Mouse (Mus musculus) cerebellum, adult 2 months (tissue): ENCODE measurements around the gene AI837181.
"Not testable (repeated sequence)": the region's sequence is repeated elsewhere in the genome, so short reads cannot be mapped to it uniquely, and the experiment has no call there.

ENCODE experiments used
- CTCF ChIP-seq: fragments of 200-500 bp; IDR thresholded peaks from 2 replicates; pipeline ENCODE4 v1.5.1; 2011; ENCODE audit warnings: low read depth, mild to moderate bottlenecking, control low read depth, low read length, moderate library complexity, borderline replicate concordance; ENCODE audit not compliant: insufficient read depth
- POLR2A ChIP-seq: fragments of 200-500 bp; IDR thresholded peaks from 2 replicates; pipeline ENCODE4 v1.6.1; 2011; ENCODE audit warnings: low read length, control low read depth, borderline replicate concordance; ENCODE audit not compliant: insufficient read depth

GRCm38 (mm10) chr19:5401073-5401472 lies 23.9 kb upstream of the AI837181 start:
- not testable (repeated sequence) for TF ChIP-seq CTCF, POLR2A
